Mouse (Mus musculus) hindbrain, embryonic 14.5 days (tissue): ENCODE measurements around the gene Ncoa3. TPM values are rescaled to one million over a fixed set of nuclear protein-coding genes. Genes with fewer than 3 reads are reported as not detected.

Experiments used
- ATAC-seq: fragments of 200-750 bp; cut with Nextera tagmentation; 2 replicates; pipeline ENCODE4 v1.8.0; 2017; ENCODE audit warnings: moderate number of reproducible peaks, mild to moderate bottlenecking, moderate TSS enrichment, moderate library complexity; ENCODE audit not compliant: low FRiP score
- DNase-seq: peaks from one replicate; pipeline ENCODE4 v3.0.0-alpha.2; 2015; ENCODE audit warnings: low spot score
- H3K27ac ChIP-seq: fragments of 300-500 bp; sonication (generic); 2 replicates; pipeline ENCODE4 v1.5.1; 2014; ENCODE audit warnings: mild to moderate bottlenecking, moderate library complexity
- H3K27me3 ChIP-seq: fragments of 300-500 bp; sonication (generic); 2 replicates; pipeline ENCODE4 v1.6.1; 2014; ENCODE audit warnings: mild to moderate bottlenecking, low read length, mixed read lengths; ENCODE audit not compliant: control insufficient read depth, insufficient read depth
- H3K36me3 ChIP-seq: fragments of 300-500 bp; sonication (generic); replicated peaks from 2 replicates; pipeline ENCODE4 v1.6.1; 2014; ENCODE audit not compliant: control insufficient read depth, insufficient read depth
- H3K4me1 ChIP-seq: fragments of 300-500 bp; sonication (generic); replicated peaks from 2 replicates; pipeline ENCODE4 v1.6.1; 2014; ENCODE audit warnings: antibody characterized with exemption, low read length, mixed read lengths; ENCODE audit not compliant: control insufficient read depth, insufficient read depth
- H3K4me2 ChIP-seq: fragments of 300-500 bp; sonication (generic); replicated peaks from 2 replicates; pipeline ENCODE4 v1.6.1; 2014; ENCODE audit warnings: mild to moderate bottlenecking, moderate library complexity
- H3K4me3 ChIP-seq: fragments of 300-500 bp; sonication (generic); replicated peaks from 2 replicates; pipeline ENCODE4 v1.5.1; 2014; ENCODE audit warnings: mild to moderate bottlenecking, low read length
- H3K9ac ChIP-seq: fragments of 300-500 bp; sonication (generic); 2 replicates; pipeline ENCODE4 v1.6.1; 2014
- H3K9me3 ChIP-seq: fragments of 300-500 bp; sonication (generic); 2 replicates; pipeline ENCODE4 v1.6.1; 2016; ENCODE audit warnings: low read length; ENCODE audit not compliant: control insufficient read depth
- WGBS: fragments of 180-500 bp; shearing (Covaris S2); extraction: QIAGEN DNeasy Blood & Tissue Kit; methylation state at CpG from one replicate; pipeline ENCODE4 v1.1.7; 2014; 5-methylcytosine and 5-hydroxymethylcytosine counted together
- polyA plus RNA-seq: library from polyadenylated mRNA; unstranded; fragments of >200 nt; fragmentation: Nextera tagmentation; extraction: Ambion mirVana; gene quantifications from 2 replicates; pipeline ENCODE4 v1.2.1, GENCODE M21; 2014

The Ncoa3 gene
- polyA plus RNA-seq, 1 experiment from 2014 or later = 15.5 TPM

DNA sequence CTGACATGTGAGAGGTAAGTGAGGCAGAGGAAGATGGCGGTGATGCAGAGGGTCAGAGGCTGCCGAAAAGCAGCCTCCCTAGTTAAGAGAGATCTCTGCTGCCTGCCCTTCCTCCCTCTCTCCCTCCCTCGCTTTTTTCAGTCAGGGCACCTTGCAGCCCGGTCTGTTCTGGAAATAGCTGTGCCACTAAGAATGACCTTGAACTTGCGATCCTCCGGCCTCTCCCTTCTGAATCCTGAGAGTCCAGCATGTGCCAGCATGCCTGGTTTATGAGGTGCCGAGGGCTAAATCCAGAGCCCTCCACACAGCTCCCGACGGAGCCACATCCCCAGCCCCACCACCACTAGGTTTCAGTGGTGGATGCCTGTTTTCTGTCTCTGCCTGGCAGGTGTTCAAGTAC, 113.5 kb downstream of the Ncoa3 start:
- Histone ChIP-seq H3K4me1 (no peaks in the 10 kb centered on the region; the same call in 1 of the 2 replicates), H3K4me3 (no peak overlapping the region), H3K36me3 (no peaks in the 10 kb centered on the region), H3K9ac (no peak overlapping the region), H3K9me3 (no peaks in the 10 kb centered on the region), H3K27ac (0 out of 2 replicates have a peak overlapping the region, but pooled peaks have one; percentile 34), H3K27me3 (no peaks in the 10 kb centered on the region), H3K4me2 (no peak overlapping the region)
- no peak for ATAC-seq
- WGBS = 78% methylated on average over 9 of the region's 9 CpGs
- no peak for DNase-seq

DNA sequence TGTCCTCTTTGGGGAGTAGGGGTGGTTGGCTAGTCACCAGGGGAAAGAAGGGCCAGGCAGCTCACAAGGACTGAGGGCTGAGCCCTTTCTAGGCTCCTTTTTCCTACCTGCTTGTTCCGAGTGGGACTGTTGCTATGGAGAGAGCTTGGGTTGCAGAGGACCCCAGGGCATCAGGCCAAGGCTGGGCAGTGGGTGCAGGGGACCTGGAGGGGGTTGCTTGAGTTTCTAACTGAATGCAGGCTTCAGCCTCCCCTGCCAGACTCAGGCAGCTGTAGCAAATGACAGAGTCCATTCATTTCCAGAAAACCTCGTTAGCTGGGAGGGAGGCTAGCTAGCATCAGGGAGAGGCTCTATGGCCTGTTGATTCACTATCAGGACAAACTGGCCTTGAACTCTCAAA, 114.2 kb downstream of the Ncoa3 start:
- H3K27ac ChIP-seq = no peak overlapping the region
- WGBS = 38% methylated on average over 2 of the region's 2 CpGs
- H3K27me3 ChIP-seq = no peaks in the 10 kb centered on the region
- no peak overlapping the region for H3K9ac ChIP-seq
- H3K9me3 ChIP-seq = no peaks in the 10 kb centered on the region
- H3K4me1 ChIP-seq = no peaks in the 10 kb centered on the region; the same call in 1 of the 2 replicates
- DNase-seq (no peak), ATAC-seq (peak; percentile 59; the same call in 1 of the 2 replicates)
- H3K4me3 ChIP-seq = no peak overlapping the region
- H3K4me2 ChIP-seq = no peak overlapping the region
- H3K36me3 ChIP-seq = no peaks in the 10 kb centered on the region

GRCm38 (mm10) chr2:166107911-166108310, 115.5 kb downstream of the Ncoa3 start:
- Histone ChIP-seq H3K27ac (no peak overlapping the region), H3K9ac (no peak overlapping the region), H3K27me3 (no peaks in the 10 kb centered on the region), H3K4me1 (no peaks in the 10 kb centered on the region; the same call in 1 of the 2 replicates), H3K4me3 (no peak overlapping the region), H3K4me2 (no peak overlapping the region), H3K9me3 (no peaks in the 10 kb centered on the region), H3K36me3 (no peaks in the 10 kb centered on the region)
- WGBS = 46% methylated on average over 5 of the region's 5 CpGs
- no peak for DNase-seq
- no peak for ATAC-seq

DNA sequence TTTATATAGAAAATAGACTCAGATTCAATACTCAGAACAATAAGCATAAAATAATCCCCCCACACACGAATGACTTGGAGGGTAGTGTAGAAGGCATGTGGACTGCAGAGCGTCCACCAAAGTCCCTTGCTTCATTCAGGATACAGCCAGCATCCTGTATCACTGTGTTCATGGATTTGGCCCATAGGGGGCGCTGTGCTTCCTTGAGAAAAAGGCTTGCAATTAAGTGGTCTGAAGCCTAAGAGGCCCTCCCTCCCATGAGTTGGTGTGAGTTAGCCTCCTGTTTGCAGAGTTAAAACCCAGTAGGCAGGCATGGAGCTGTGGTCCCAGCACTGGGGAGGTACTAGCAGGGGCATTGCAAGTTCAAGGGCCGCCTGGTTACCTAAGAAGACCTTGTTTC, 115.9 kb downstream of the Ncoa3 start:
- Histone ChIP-seq H3K27ac (no peak overlapping the region), H3K9ac (no peak overlapping the region), H3K4me3 (no peak overlapping the region), H3K4me1 (no peaks in the 10 kb centered on the region; the same call in 1 of the 2 replicates), H3K9me3 (no peaks in the 10 kb centered on the region), H3K36me3 (no peaks in the 10 kb centered on the region), H3K4me2 (no peak overlapping the region), H3K27me3 (no peaks in the 10 kb centered on the region)
- WGBS = 19% methylated on average over 4 of the region's 4 CpGs
- ATAC-seq (no peak), DNase-seq (peak; percentile 89)

DNA sequence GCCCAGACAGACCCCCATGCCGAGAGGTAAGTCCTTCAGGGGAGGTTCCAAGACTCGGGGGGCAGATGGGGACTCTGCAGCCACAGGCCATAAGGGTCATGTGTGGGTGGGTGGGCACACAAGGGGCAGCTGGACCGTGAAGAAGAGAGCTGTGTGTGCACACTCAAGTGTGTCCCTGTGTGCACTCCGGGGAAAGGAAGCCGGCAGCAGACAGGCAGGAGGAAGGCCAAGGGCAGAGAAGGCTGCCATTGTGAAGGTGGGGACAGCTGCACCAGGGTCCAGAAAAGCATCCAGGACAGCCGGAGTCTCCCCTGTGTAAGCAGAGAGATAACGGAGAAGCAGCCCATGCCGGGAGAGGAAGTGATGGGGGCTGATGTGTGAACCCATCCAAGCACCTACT, 118.3 kb downstream of the Ncoa3 start:
- 54% methylated on average over 8 of the region's 8 CpGs for WGBS
- no peaks in the 10 kb centered on the region for H3K9me3 ChIP-seq
- no peak for ATAC-seq

GRCm38 (mm10) chr2:166111238-166111637, 118.8 kb downstream of the Ncoa3 start:
- Histone ChIP-seq H3K4me3 (no peak overlapping the region), H3K9me3 (no peaks in the 10 kb centered on the region), H3K9ac (no peak overlapping the region), H3K27me3 (no peaks in the 10 kb centered on the region), H3K4me1 (no peaks in the 10 kb centered on the region; the same call in 1 of the 2 replicates), H3K36me3 (peaks cover 18% of the 10 kb centered on the region), H3K4me2 (no peak overlapping the region), H3K27ac (no peak overlapping the region)
- 86% methylated on average over 2 of the region's 2 CpGs for WGBS
- ATAC-seq (no peak), DNase-seq (no peak)

More for the DNA sequence above, 118.3 kb downstream of the Ncoa3 start:
- H3K27me3 ChIP-seq = no peaks in the 10 kb centered on the region
- no peak overlapping the region for H3K27ac ChIP-seq
- no peak overlapping the region for H3K4me2 ChIP-seq
- H3K9ac ChIP-seq = no peak overlapping the region
- no peak overlapping the region for H3K4me3 ChIP-seq
- no peaks in the 10 kb centered on the region; the same call in 1 of the 2 replicates for H3K4me1 ChIP-seq
- no peak for DNase-seq
- H3K36me3 ChIP-seq = peaks cover 13% of the 10 kb centered on the region

GRCm38 (mm10) chr2:166111831-166112250, 119.4 kb downstream of the Ncoa3 start:
- no peak overlapping the region for H3K9ac ChIP-seq
- H3K4me3 ChIP-seq = no peak overlapping the region
- ATAC-seq (no peak), DNase-seq (no peak)
- peaks cover 23% of the 10 kb centered on the region for H3K36me3 ChIP-seq
- H3K27me3 ChIP-seq = no peaks in the 10 kb centered on the region
- no peak overlapping the region for H3K27ac ChIP-seq
- H3K9me3 ChIP-seq = no peaks in the 10 kb centered on the region
- 46% methylated on average over 10 of the region's 10 CpGs for WGBS
- H3K4me1 ChIP-seq = no peaks in the 10 kb centered on the region
- no peak overlapping the region for H3K4me2 ChIP-seq

- Histone ChIP-seq H3K4me3 (no peak overlapping the region), H3K27ac (no peak overlapping the region), H3K27me3 (no peaks in the 10 kb centered on the region), H3K36me3 (peaks cover 23% of the 10 kb centered on the region), H3K9ac (no peak overlapping the region), H3K4me1 (no peaks in the 10 kb centered on the region), H3K4me2 (no peak overlapping the region), H3K9me3 (no peaks in the 10 kb centered on the region)
- 91% methylated on average over 11 of the region's 11 CpGs for WGBS
- DNase-seq (no peak), ATAC-seq (no peak)
These were observed 120.5 kb downstream of the Ncoa3 start for GRCm38 (mm10) chr2:166112986-166113385.

GRCm38 (mm10) chr2:166115571-166116277, 123.3 kb downstream of the Ncoa3 start:
- 88% methylated on average over 15 of the region's 15 CpGs for WGBS
- H3K36me3 ChIP-seq = peaks cover 23% of the 10 kb centered on the region

More at GRCm38 (mm10) chr2:166115571-166116277, 123.3 kb downstream of the Ncoa3 start:
- Histone ChIP-seq H3K27me3 (no peaks in the 10 kb centered on the region), H3K9ac (no peak overlapping the region), H3K4me2 (no peak overlapping the region), H3K4me1 (no peaks in the 10 kb centered on the region), H3K9me3 (no peaks in the 10 kb centered on the region), H3K27ac (no peak overlapping the region), H3K4me3 (no peak overlapping the region)
- ATAC-seq = no peak
- no peak for DNase-seq
